Mouse (Mus musculus) CH12.LX (cell line): ENCODE measurements around the gene Aldh1a2. TPM values are rescaled to one million over a fixed set of nuclear protein-coding genes. Genes with fewer than 3 reads are reported as not detected.

Experiments
- DNase-seq: peaks from one replicate; pipeline ENCODE4 v3.0.0-alpha.2; 2013; ENCODE audit errors: extremely low read depth
- H3K27ac ChIP-seq: 2 replicates; pipeline ENCODE4 v1.5.1; 2012; ENCODE audit warnings: low read depth, mild to moderate bottlenecking, control low read depth, moderate library complexity; ENCODE audit not compliant: insufficient read depth
- H3K27me3 ChIP-seq: replicated peaks from 2 replicates; pipeline ENCODE3; 2012; ENCODE audit warnings: inconsistent platforms
- H3K36me3 ChIP-seq, 2 experiments: replicated peaks in 1 of 2; 2 replicates each; pipeline versions ENCODE3 to v1.6.1; 2012; ENCODE audit warnings: inconsistent platforms in 1 of 2, low read length in 1 of 2, mild to moderate bottlenecking in 1 of 2, mixed read lengths in 1 of 2, moderate library complexity in 1 of 2; ENCODE audit not compliant: control insufficient read depth in 1 of 2, insufficient read depth in 1 of 2
- H3K4me1 ChIP-seq, 2 experiments: 2 replicates each; pipeline ENCODE4 v1.6.1; 2012; ENCODE audit warnings: inconsistent platforms in 1 of 2, moderate library complexity in 1 of 2; ENCODE audit not compliant: insufficient read depth in 2 of 2, control insufficient read depth in 1 of 2
- H3K4me2 ChIP-seq: 2 replicates; pipeline ENCODE4 v1.6.1; 2012; ENCODE audit warnings: low read depth, mild to moderate bottlenecking, control low read depth; ENCODE audit not compliant: poor library complexity, insufficient read depth, severe bottlenecking
- H3K4me3 ChIP-seq, 3 experiments: fragments of 150-350 bp in 1 of 3; sonication (generic) in 1 of 3; replicated peaks in 1 of 3; 2 replicates each; pipeline versions ENCODE3 to v1.5.1; 2011 to 2012; ENCODE audit warnings: low read depth in 2 of 3, low read length in 2 of 3, mild to moderate bottlenecking in 2 of 3, moderate library complexity in 2 of 3, control low read depth in 1 of 3, improper control_type of control experiment in 1 of 3, inconsistent platforms in 1 of 3, mixed read lengths in 1 of 3; ENCODE audit not compliant: poor library complexity in 1 of 3
- H3K79me2 ChIP-seq: replicated peaks from 2 replicates; pipeline ENCODE4 v1.6.1; 2012; ENCODE audit warnings: mild to moderate bottlenecking, moderate library complexity; ENCODE audit not compliant: control insufficient read depth, poor library complexity, insufficient read depth, severe bottlenecking; ENCODE audit errors: extremely low read depth
- H3K9ac ChIP-seq: 2 replicates; pipeline ENCODE4 v1.6.1; 2012; ENCODE audit warnings: low read depth, mild to moderate bottlenecking, control low read depth, moderate library complexity; ENCODE audit not compliant: insufficient read depth
- H3K9me3 ChIP-seq: replicated peaks from 2 replicates; pipeline ENCODE3; 2012; ENCODE audit warnings: low read length, inconsistent platforms, mixed read lengths
- BHLHE40 ChIP-seq: IDR thresholded peaks from 2 replicates; pipeline ENCODE4 v1.6.1; 2011; ENCODE audit warnings: mild to moderate bottlenecking, low read depth, low read length, improper control_type of control experiment
- CTCF ChIP-seq, 2 experiments: IDR thresholded peaks in 1 of 2; conservative IDR thresholded peaks in 1 of 2; 2 replicates each; pipeline ENCODE4 v1.5.1; 2011 to 2012; ENCODE audit warnings: low read depth in 2 of 2, low read length in 2 of 2, improper control_type of control experiment in 1 of 2, inconsistent platforms in 1 of 2, mild to moderate bottlenecking in 1 of 2, moderate library complexity in 1 of 2
- EP300 ChIP-seq: IDR thresholded peaks from 2 replicates; pipeline ENCODE4 v1.6.1; 2011; ENCODE audit warnings: low read length, improper control_type of control experiment
- GABPA ChIP-seq: IDR thresholded peaks from 2 replicates; pipeline ENCODE4 v1.6.1; 2012; ENCODE audit warnings: low read depth, low read length, improper control_type of control experiment, inconsistent platforms; ENCODE audit not compliant: insufficient replicate concordance
- HCFC1 ChIP-seq: IDR thresholded peaks from 2 replicates; pipeline ENCODE4 v1.6.1; 2012; ENCODE audit warnings: low read depth, mild to moderate bottlenecking, inconsistent platforms, low read length, improper control_type of control experiment
- JUN ChIP-seq: IDR thresholded peaks from 2 replicates; pipeline ENCODE4 v1.6.1; 2011; ENCODE audit warnings: low read depth, mild to moderate bottlenecking, low read length, improper control_type of control experiment, moderate library complexity; ENCODE audit not compliant: insufficient read depth
- JUND ChIP-seq: conservative IDR thresholded peaks from 2 replicates; pipeline ENCODE4 v1.6.1; 2011; ENCODE audit warnings: low read depth, low read length, improper control_type of control experiment
- MAFK ChIP-seq: IDR thresholded peaks from 2 replicates; pipeline ENCODE4 v1.6.1; 2011; ENCODE audit warnings: low read length, improper control_type of control experiment; ENCODE audit not compliant: insufficient replicate concordance
- MXI1 ChIP-seq: IDR thresholded peaks from 2 replicates; pipeline ENCODE4 v1.6.1; 2011; ENCODE audit warnings: mild to moderate bottlenecking, low read depth, low read length, improper control_type of control experiment
- POLR2A ChIP-seq: IDR thresholded peaks from 2 replicates; pipeline ENCODE4 v1.6.1; 2011; ENCODE audit warnings: low read depth, mild to moderate bottlenecking, improper control_type of control experiment, low read length
- RCOR1 ChIP-seq: conservative IDR thresholded peaks from 2 replicates; pipeline ENCODE4 v1.6.1; 2012; ENCODE audit warnings: low read depth, mild to moderate bottlenecking, inconsistent platforms, low read length, improper control_type of control experiment
- SIN3A ChIP-seq: IDR thresholded peaks from 2 replicates; pipeline ENCODE4 v1.6.1; 2012; ENCODE audit warnings: low read length, improper control_type of control experiment, inconsistent platforms
- SMC3 ChIP-seq: IDR thresholded peaks from 2 replicates; pipeline ENCODE4 v1.6.1; 2011; ENCODE audit warnings: low read depth, low read length, improper control_type of control experiment
- TBP ChIP-seq: conservative IDR thresholded peaks from 2 replicates; pipeline ENCODE4 v1.6.1; 2011; ENCODE audit warnings: low read depth, low read length, improper control_type of control experiment
- USF1 ChIP-seq: IDR thresholded peaks from 2 replicates; pipeline ENCODE4 v1.6.1; 2014; ENCODE audit warnings: low read depth, mild to moderate bottlenecking, inconsistent platforms, low read length, improper control_type of control experiment
- USF2 ChIP-seq: conservative IDR thresholded peaks from 2 replicates; pipeline ENCODE4 v1.6.1; 2011; ENCODE audit warnings: low read depth, low read length, improper control_type of control experiment
- ZC3H11A ChIP-seq: IDR thresholded peaks from 2 replicates; pipeline ENCODE4 v1.6.1; 2012; ENCODE audit warnings: low read depth, mild to moderate bottlenecking, inconsistent platforms, low read length, improper control_type of control experiment
- ZMIZ1 ChIP-seq: IDR thresholded peaks from 2 replicates; pipeline ENCODE4 v1.6.1; 2012; ENCODE audit warnings: low read depth, mild to moderate bottlenecking, inconsistent platforms, low read length, improper control_type of control experiment
- ZNF384 ChIP-seq: IDR thresholded peaks from 2 replicates; pipeline ENCODE4 v1.6.1; 2012; ENCODE audit warnings: low read depth, low read length, improper control_type of control experiment, inconsistent platforms
- dilution Hi-C: fragments of 300-500 bp; cut with MboI; formaldehyde crosslinking; loops from 2 replicates; pipeline ENCODE4 v1.14.3; 2020; ENCODE audit warnings: low sequenced_read_pairs; ENCODE audit not compliant: extremely low pct_unique_long_range_greater_than_20kb, extremely low pct_ligation_motif_present
- in situ Hi-C: fragments of 300-500 bp; cut with MboI; formaldehyde crosslinking; loops from 3 replicates; pipeline ENCODE4 v1.14.3; 2019; ENCODE audit warnings: low sequenced_read_pairs, low pct_ligation_motif_present, low pct_unique_long_range_greater_than_20kb, mixed read lengths
- polyA plus RNA-seq: library from polyadenylated mRNA; unstranded; fragments of >175 nt; gene quantifications from 2 replicates; pipeline ENCODE4 v1.2.1, GENCODE M21; 2012; ENCODE audit warnings: low read depth; ENCODE audit not compliant: insufficient read length
- total RNA-seq, 2 experiments: library from RNA; depleted of rRNA; stranded (reverse); fragments of 300-350 nt in 1 of 2; fragments of >200 nt in 1 of 2; gene quantifications; 2 replicates each; pipeline ENCODE4 v1.2.3; 2012 to 2014

The Aldh1a2 gene
- total and polyA plus RNA-seq, 3 experiments: 0.77 to 11.9 (median 1.4) TPM

GRCm38 (mm10) chr9:71324060-71324459 is 108.5 kb downstream of the Aldh1a2 start:
- Histone ChIP-seq H3K4me3 (no peak overlapping the region), H3K4me1 (peaks cover 4 to 16% of the 10 kb centered on the region in 2 experiments; a peak in 3 of 4 replicates), H3K9me3 (no peaks in the 10 kb centered on the region), H3K27ac (no peak overlapping the region), H3K36me3 (no peaks in the 10 kb centered on the region), H3K4me2 (no peak overlapping the region), H3K27me3 (no peaks in the 10 kb centered on the region), H3K9ac (no peak overlapping the region), H3K79me2 (no peaks in the 10 kb centered on the region)
- dilution Hi-C loops (no loop called here), in situ Hi-C loops (no loop called here)
- TF ChIP-seq TBP: no peak
- no peak for TF ChIP-seq JUND
- TF ChIP-seq ZNF384: no peak
- TF ChIP-seq BHLHE40: no peak
- no peak for TF ChIP-seq RCOR1
- no peak for TF ChIP-seq ZC3H11A
- TF ChIP-seq SMC3: no peak
- TF ChIP-seq POLR2A: no peak
- TF ChIP-seq EP300: no peak
- TF ChIP-seq ZMIZ1: no peak
- no peak for TF ChIP-seq MXI1
- no peak for TF ChIP-seq JUN
- TF ChIP-seq SIN3A: no peak
- no peak for TF ChIP-seq CTCF (conservative IDR thresholded peaks at IDR 0.05 in 1 of 2, IDR thresholded peaks at IDR 0.05 in 1 of 2; ENCODE audit: low read depth in 2 of 2, low read length in 2 of 2)
- no peak for TF ChIP-seq USF2
- DNase-seq: no peak

- Histone ChIP-seq H3K36me3 (no peaks in the 10 kb centered on the region), H3K9me3 (no peaks in the 10 kb centered on the region), H3K9ac (no peak overlapping the region), H3K27ac (no peak overlapping the region), H3K79me2 (no peaks in the 10 kb centered on the region), H3K4me2 (no peak overlapping the region), H3K4me1 (peaks cover 4 to 7% of the 10 kb centered on the region in 2 experiments; a peak in 2 of 4 replicates), H3K27me3 (no peaks in the 10 kb centered on the region), H3K4me3 (no peak overlapping the region)
- TF ChIP-seq GABPA: no peak
- no peak for TF ChIP-seq USF1
- TF ChIP-seq ZNF384: no peak
- no peak for TF ChIP-seq HCFC1
- no peak for TF ChIP-seq MAFK
- TF ChIP-seq USF2: no peak
- no peak for TF ChIP-seq SMC3
- no peak for TF ChIP-seq ZC3H11A
- DNase-seq: no peak
- in situ Hi-C loops (no loop called here), dilution Hi-C loops (no loop called here)
These were observed 110.7 kb downstream of the Aldh1a2 start for GRCm38 (mm10) chr9:71326261-71326660.
